ENCODE assay signal across 14 mouse cellular contexts in genomic region chr3:148537669-148538271, GRCm38 (mm10).
"Had no signal": no experiment of that assay in that cellular context is flagged by ENCODE, and none has a peak within 500 bp of the region (broad histone marks: within the 10 kb centered on the region; RNA-seq: fewer than 3 reads in every experiment).

No protein-coding gene starts in this region.

- H3K36me3 ChIP-seq: limb, embryonic 12.5 days; limb, embryonic 15.5 days had no signal

- H3K9me3 ChIP-seq: limb, embryonic 12.5 days; limb, embryonic 15.5 days had no signal

- H3K4me2 ChIP-seq: limb, embryonic 12.5 days; limb, embryonic 15.5 days; liver, embryonic 11.5 days; lung, embryonic 14.5 days had no signal

- H3K4me1 ChIP-seq: limb, embryonic 12.5 days; limb, embryonic 15.5 days had no signal

- ATAC-seq: liver, postnatal 0 days; lung, postnatal 0 days had no signal

- H3K9ac ChIP-seq: limb, embryonic 12.5 days; limb, embryonic 15.5 days; liver, embryonic 14.5 days; liver, postnatal 0 days; lung, embryonic 14.5 days had no signal

- DNase-seq: kidney, adult 2 months; kidney, postnatal 25 days; left cerebral cortex, postnatal 4 days; liver, postnatal 0 days; lung, embryonic 14.5 days; thymus, adult 18-20 months; thymus, postnatal 36 days had no signal

- H3K27ac ChIP-seq: kidney, postnatal 0 days; limb, embryonic 12.5 days; limb, embryonic 15.5 days; liver, embryonic 14.5 days; macrophage had no signal

- H3K27me3 ChIP-seq: limb, embryonic 12.5 days; limb, embryonic 15.5 days had no signal

- H3K4me3 ChIP-seq: limb, embryonic 12.5 days; limb, embryonic 15.5 days had no signal
